Mouse (Mus musculus) hindbrain, embryonic 11.5 days (tissue): ENCODE measurements at regions not wholly inside any gene's neighbourhood (a gene's known extent, or its start where the extent isn't known, plus 50 kb on each side); places are given as distances from the start of the nearest gene placed in this dataset.

ENCODE experiments used
- ATAC-seq: fragments of 200-750 bp; cut with Nextera tagmentation; 2 replicates; pipeline ENCODE4 v1.8.0; 2017; ENCODE audit warnings: mild to moderate bottlenecking, moderate TSS enrichment, moderate library complexity; ENCODE audit not compliant: low FRiP score
- DNase-seq: peaks from one replicate; pipeline ENCODE4 v3.0.0-alpha.2; 2015; ENCODE audit warnings: low spot score
- H3K27ac ChIP-seq: fragments of 300-500 bp; sonication (generic); 2 replicates; pipeline ENCODE4 v1.5.1; 2014; ENCODE audit warnings: mild to moderate bottlenecking, low read depth, low read length
- H3K27me3 ChIP-seq: fragments of 300-500 bp; sonication (generic); 2 replicates; pipeline ENCODE4 v1.6.1; 2014; ENCODE audit warnings: mild to moderate bottlenecking, low read length, moderate library complexity, mixed read lengths; ENCODE audit not compliant: control insufficient read depth, insufficient read depth
- H3K36me3 ChIP-seq: fragments of 300-500 bp; sonication (generic); 2 replicates; pipeline ENCODE4 v1.6.1; 2014; ENCODE audit warnings: mild to moderate bottlenecking, low read length, moderate library complexity, mixed read lengths; ENCODE audit not compliant: control insufficient read depth, insufficient read depth
- H3K4me1 ChIP-seq: fragments of 300-500 bp; sonication (generic); replicated peaks from 2 replicates; pipeline ENCODE4 v1.6.1; 2014; ENCODE audit warnings: low read length, mixed read lengths; ENCODE audit not compliant: control insufficient read depth, insufficient read depth
- H3K4me2 ChIP-seq: fragments of 300-500 bp; sonication (generic); replicated peaks from 2 replicates; pipeline ENCODE4 v1.6.1; 2014; ENCODE audit warnings: mild to moderate bottlenecking, low read depth, low read length
- H3K4me3 ChIP-seq: fragments of 300-500 bp; sonication (generic); 2 replicates; pipeline ENCODE4 v1.5.1; 2014; ENCODE audit warnings: low read depth, low read length
- H3K9ac ChIP-seq: fragments of 300-500 bp; sonication (generic); 2 replicates; pipeline ENCODE4 v1.6.1; 2014; ENCODE audit warnings: low read depth, low read length
- H3K9me3 ChIP-seq: fragments of 300-500 bp; sonication (generic); 2 replicates; pipeline ENCODE4 v1.6.1; 2016; ENCODE audit warnings: low read length; ENCODE audit not compliant: control insufficient read depth
- WGBS: fragments of 180-500 bp; shearing (Covaris S2); extraction: QIAGEN DNeasy Blood & Tissue Kit; methylation state at CpG from one replicate; pipeline ENCODE4 v1.1.7; 2014; 5-methylcytosine and 5-hydroxymethylcytosine counted together

DNA sequence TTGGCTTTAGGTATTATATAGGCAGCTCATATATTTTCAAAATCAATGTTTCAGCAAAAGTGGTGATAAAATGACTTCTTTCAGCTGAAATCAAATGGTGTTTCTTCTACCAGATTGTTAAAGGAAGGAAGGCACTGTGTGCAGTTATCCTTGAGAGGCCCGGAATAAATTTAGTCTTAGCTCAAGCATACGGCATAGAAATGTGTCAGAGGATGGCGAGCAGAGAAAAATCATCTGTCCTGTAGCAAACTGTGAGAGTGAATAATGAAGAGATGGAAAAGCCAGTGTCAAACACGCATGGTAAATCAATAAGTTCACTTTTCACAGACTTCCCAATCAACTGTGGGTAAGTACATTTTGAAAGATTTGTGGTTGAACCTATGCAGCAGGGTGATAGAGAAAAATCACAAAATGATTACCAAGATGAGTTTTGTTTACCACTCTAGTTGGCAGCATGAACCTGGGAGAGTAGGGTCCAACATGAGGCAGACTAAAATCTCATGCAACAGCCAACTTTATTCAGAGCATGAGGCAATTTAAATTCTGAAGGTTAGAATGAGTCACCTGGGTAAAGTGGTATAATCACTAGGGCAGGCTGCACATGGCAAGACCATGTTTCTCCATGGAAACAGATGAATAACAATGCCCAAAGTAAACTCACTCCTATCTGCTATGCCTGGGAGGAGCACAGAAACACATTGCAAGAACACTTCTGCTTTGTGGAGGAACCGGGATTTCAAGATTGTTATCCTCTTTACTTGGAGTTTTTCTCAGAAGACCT lies 55.7 kb downstream of the AI429214 start:
- Histone ChIP-seq H3K27me3 (no peaks in the 10 kb centered on the region), H3K4me2 (no peak overlapping the region), H3K4me3 (no peak overlapping the region), H3K9ac (no peak overlapping the region), H3K4me1 (no peaks in the 10 kb centered on the region), H3K36me3 (no peaks in the 10 kb centered on the region), H3K27ac (no peak overlapping the region), H3K9me3 (no peaks in the 10 kb centered on the region)
- DNase-seq (no peak), ATAC-seq (no peak)
- 86% methylated on average over 5 of the region's 5 CpGs for WGBS

DNA sequence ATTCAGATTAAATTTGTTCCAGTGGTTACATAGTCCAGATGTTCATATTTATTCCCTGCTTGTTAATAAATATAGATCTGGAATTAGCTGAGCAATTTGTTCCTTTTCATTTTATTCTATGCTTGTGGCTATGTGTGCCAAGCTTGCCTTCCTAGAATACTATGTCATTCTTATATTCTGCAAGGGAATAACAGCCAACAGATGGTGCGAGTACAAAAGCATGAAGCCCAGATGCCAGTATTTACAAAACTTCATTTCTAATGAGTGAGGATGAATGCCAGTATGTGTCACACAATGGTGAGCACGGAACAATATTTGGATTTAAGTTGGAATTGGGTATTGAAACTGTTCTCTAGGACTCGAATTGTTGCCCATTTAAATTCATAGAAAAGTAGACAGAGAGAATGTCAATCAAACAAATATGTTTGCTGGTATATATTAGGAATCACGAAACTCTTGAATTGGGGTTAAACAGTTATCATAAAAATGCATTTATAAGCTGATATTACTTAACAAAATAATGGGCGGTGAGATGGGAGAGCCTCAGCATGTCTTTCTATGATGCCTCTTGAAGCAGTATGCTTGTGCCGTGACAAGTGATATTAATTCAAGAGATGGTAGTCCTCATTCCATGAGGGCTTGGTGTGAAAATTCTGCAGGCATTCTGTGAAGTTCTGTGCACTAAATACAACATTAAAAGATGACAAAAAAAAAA lies 56.7 kb downstream of the AI429214 start:
- no peak for ATAC-seq
- WGBS, result 85% methylated on average over 6 of the region's 6 CpGs

DNA sequence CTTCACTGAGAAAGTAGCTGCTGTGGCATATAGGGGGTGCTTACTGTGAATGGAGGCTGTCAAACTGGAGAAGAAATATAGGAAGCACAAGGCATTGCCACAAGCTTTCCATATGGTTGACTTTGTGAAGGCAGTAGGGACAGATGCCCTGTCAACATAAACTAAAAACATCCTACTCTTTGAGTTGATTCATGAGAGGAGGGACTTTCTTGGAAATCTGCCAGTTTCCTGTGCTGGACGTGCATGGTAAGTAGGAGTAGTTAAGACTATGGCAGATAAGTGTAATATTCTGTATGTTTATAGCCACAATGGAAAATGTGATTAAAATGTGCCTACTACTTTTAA lies 57.3 kb downstream of the AI429214 start:
- Histone ChIP-seq H3K9me3 (no peaks in the 10 kb centered on the region), H3K4me3 (no peak overlapping the region), H3K4me1 (no peaks in the 10 kb centered on the region), H3K9ac (no peak overlapping the region), H3K36me3 (no peaks in the 10 kb centered on the region), H3K4me2 (no peak overlapping the region), H3K27me3 (no peaks in the 10 kb centered on the region), H3K27ac (no peak overlapping the region)
- ATAC-seq (no peak), DNase-seq (no peak)
- 71% methylated on average over 1 of the region's 1 CpGs for WGBS

More for the DNA sequence above, 56.7 kb downstream of the AI429214 start:
- Histone ChIP-seq H3K27ac (no peak overlapping the region), H3K9ac (no peak overlapping the region), H3K27me3 (no peaks in the 10 kb centered on the region), H3K4me2 (no peak overlapping the region), H3K36me3 (no peaks in the 10 kb centered on the region), H3K4me3 (no peak overlapping the region), H3K9me3 (no peaks in the 10 kb centered on the region), H3K4me1 (no peaks in the 10 kb centered on the region)
- DNase-seq, result no peak

DNA sequence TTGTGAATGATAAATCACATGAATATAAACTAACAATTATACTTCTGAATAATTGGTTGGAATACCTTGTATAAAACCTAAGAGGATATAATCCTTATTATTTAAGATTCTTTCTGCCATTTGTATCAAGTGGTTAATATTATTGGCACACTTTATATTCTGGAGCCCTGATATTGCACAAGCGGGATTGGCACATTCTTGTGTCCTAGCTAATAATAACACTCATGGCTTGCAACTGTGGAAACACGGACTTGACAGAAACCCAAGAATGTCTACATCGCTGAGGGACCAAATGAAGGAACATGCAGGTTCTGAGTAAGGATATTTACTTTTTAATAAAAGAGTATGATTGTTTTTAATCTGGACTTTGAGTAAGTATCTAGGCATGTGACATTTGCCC lies 63.0 kb downstream of the AI429214 start:
- H3K27ac ChIP-seq, result no peak overlapping the region
- no peaks in the 10 kb centered on the region for H3K4me1 ChIP-seq
- ATAC-seq (no peak), DNase-seq (no peak)
- H3K9me3 ChIP-seq, result no peaks in the 10 kb centered on the region
- H3K4me2 ChIP-seq, result no peak overlapping the region
- no peak overlapping the region for H3K9ac ChIP-seq
- H3K27me3 ChIP-seq, result no peaks in the 10 kb centered on the region
- no peak overlapping the region for H3K4me3 ChIP-seq
- no peaks in the 10 kb centered on the region for H3K36me3 ChIP-seq
- WGBS, result 89% methylated on average over 3 of the region's 3 CpGs

DNA sequence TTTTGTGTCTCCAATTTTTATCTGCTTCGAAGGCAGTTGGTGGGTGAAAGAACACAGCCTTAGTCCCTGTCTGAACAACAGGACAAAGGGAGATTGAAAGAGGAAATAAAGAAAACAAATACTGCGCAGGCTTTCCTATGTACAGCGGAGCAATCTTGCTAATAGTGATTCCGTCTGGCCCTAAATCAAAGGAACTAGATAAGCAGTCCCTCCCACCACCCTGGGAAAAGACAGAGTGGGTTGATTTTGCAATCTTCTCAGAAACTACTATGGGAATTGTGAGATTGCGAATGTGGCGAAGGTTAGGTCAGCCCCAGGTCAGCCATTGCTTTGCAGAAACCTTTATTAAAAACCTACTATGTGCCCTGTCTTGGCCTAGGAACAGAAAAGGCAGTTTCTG lies 65.0 kb downstream of the AI429214 start:
- H3K36me3 ChIP-seq, result no peaks in the 10 kb centered on the region
- no peak overlapping the region for H3K4me3 ChIP-seq
- DNase-seq, result no peak
- 85% methylated on average over 6 of the region's 6 CpGs for WGBS
- H3K27me3 ChIP-seq, result no peaks in the 10 kb centered on the region
- ATAC-seq, result no peak
- no peaks in the 10 kb centered on the region for H3K9me3 ChIP-seq
- no peaks in the 10 kb centered on the region for H3K4me1 ChIP-seq
- H3K4me2 ChIP-seq, result no peak overlapping the region
- no peak overlapping the region for H3K9ac ChIP-seq
- no peak overlapping the region for H3K27ac ChIP-seq

DNA sequence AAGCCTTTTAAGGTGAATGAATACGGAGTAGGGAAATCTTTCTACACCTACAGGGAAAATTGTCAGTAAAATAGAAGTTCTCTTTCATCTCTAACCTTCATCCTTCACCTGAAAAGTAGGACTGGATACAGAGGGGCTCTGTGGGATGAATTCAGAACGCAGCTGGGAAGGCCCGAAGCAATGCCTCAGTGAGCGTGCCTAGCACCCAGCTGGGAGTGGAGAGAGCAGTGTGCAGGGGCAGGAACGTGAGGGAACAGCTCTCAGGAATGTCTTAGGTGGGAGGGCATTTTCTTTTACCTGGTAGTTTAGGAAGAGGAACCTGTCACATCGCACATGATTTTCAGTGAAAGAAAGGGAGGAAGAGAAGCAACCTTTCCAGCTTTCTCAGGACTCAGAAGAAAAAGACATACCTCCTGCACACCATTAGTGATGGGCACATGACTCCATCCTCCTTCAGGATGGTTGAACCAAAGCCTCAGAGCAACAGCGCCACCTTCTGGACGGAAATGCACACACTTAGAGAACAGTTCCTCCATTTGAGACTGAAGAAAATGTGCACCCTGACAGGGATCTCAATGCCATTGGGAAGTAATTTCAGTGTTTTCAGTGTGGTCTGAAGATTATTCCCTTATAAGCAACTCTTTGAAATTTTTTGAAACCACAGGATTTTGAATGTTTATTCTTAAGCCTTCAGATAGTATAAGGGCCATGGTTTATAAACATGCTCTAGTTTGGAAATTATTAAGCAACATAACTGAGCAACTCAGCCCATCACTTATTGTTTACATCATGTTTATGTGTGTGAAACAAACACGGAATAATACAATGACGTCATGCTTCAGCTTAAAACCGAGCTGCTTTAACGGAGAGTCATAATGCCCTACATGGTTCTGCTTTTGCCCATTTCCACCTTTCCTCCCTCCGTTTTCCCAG lies 68.9 kb downstream of the AI429214 start:
- DNase-seq (peak; percentile 91), ATAC-seq (peak; percentile 82)
- no peak overlapping the region for H3K9ac ChIP-seq

DNA sequence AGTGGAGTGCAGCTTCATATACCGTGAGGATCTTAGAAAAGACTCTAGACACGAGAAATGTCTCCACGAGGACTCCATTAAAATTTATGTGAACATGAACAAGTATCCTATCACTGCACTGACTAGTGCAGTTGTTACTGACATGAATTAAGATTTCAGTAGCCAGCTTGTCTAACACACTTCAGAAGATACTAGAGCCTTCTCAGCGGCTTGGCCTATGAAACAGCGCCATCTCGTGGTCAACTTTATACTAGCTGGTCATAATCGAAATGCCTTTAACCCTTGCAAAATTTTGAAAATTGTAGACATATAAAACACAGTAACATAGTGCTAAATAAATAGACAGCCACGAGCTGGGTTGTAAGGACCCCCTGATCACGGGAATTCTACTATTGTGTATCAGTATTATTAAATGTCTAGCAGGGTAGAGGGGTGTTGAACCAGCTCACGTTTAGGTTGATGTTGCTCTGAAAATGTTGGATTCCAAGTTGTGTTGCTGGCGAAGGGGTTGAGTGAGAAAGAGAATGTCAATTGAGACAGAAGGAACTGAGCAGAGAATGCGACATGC lies 70.4 kb downstream of the AI429214 start:
- no peak overlapping the region for H3K27ac ChIP-seq
- no peaks in the 10 kb centered on the region for H3K4me1 ChIP-seq
- ATAC-seq (peak; percentile 74), DNase-seq (peak; percentile 84)
- no peak overlapping the region for H3K4me2 ChIP-seq
- H3K9ac ChIP-seq, result no peak overlapping the region
- no peaks in the 10 kb centered on the region for H3K9me3 ChIP-seq
- H3K36me3 ChIP-seq, result no peaks in the 10 kb centered on the region
- 22% methylated on average over 12 of the region's 12 CpGs for WGBS
- H3K4me3 ChIP-seq, result no peak overlapping the region
- no peaks in the 10 kb centered on the region for H3K27me3 ChIP-seq

More for the DNA sequence above, 68.9 kb downstream of the AI429214 start:
- no peaks in the 10 kb centered on the region for H3K4me1 ChIP-seq
- WGBS, result 28% methylated on average over 13 of the region's 13 CpGs
- no peaks in the 10 kb centered on the region for H3K27me3 ChIP-seq
- H3K36me3 ChIP-seq, result no peaks in the 10 kb centered on the region
- no peak overlapping the region for H3K27ac ChIP-seq
- no peaks in the 10 kb centered on the region for H3K9me3 ChIP-seq
- H3K4me3 ChIP-seq, result no peak overlapping the region
- H3K4me2 ChIP-seq, result no peak overlapping the region

DNA sequence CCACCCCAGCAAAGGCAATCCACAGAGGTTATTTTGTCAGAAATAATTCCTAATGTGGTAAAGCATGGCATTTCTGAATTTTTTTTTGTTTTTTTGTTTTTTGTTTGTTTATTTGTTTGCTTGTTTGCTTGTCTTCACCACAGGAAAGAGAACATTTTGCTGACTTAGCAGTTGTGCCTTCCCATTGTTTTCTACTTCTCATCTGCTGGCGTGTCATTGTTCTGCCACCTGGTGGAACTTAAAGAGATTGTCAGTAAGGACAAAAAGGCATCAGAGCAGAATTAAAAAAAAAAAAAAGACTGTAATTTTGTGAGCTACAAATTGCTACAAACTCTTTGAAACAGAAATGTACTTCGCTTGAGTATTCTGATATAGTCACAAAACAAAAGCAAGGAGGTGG lies 79.5 kb downstream of the AI429214 start:
- H3K9ac ChIP-seq, result no peak overlapping the region
- no peaks in the 10 kb centered on the region for H3K27me3 ChIP-seq
- no peak for ATAC-seq
- no peak overlapping the region for H3K4me2 ChIP-seq
- no peak for DNase-seq
- H3K27ac ChIP-seq, result no peak overlapping the region
- H3K4me1 ChIP-seq, result no peaks in the 10 kb centered on the region
- WGBS, result 28% methylated on average over 2 of the region's 2 CpGs
- no peaks in the 10 kb centered on the region for H3K9me3 ChIP-seq
- H3K36me3 ChIP-seq, result no peaks in the 10 kb centered on the region
- H3K4me3 ChIP-seq, result no peak overlapping the region
